Mouse (Mus musculus): Measurements from ENCODE around the gene Dab1.

DNA sequence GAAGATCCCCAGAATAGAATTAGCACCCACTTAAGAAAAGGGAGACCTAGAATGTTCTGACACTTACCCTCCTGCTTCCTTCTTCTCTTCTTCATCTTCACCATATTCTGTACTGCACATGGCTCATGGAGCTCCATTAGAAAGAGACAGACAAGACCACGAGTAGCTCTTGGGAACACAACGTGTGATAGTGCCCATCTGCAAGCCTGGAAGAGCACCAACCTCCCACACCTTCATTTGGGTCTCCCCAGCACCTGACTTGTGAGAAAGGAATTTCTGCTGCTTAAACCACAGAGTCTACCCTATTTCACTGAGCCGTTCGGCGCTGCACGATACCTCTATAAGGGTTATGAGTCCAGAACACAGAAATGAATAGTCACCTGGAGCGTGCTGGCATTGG, 977.8 kb downstream of the Dab1 start:
- no peak for TF ChIP-seq CTCF (IDR thresholded peaks at IDR 0.05; ENCODE audit: extremely low read depth, insufficient read depth, insufficient read length, insufficient replicate concordance)
- TF ChIP-seq POLR2A (IDR thresholded peaks at IDR 0.05; ENCODE audit: low read depth, low read length), result no peak

All from spleen, adult 2 months (tissue).